Mouse (Mus musculus) small intestine, adult 2 months (tissue): ENCODE data around the gene Cp.

Source experiments
- CTCF ChIP-seq: fragments of 200-500 bp; IDR thresholded peaks from 2 replicates; pipeline ENCODE4 v1.5.1; 2012; ENCODE audit warnings: low read depth, mild to moderate bottlenecking, control low read depth, inconsistent platforms, low read length, moderate library complexity, mixed read lengths; ENCODE audit not compliant: insufficient replicate concordance, insufficient read length; ENCODE audit errors: extremely low read depth
- POLR2A ChIP-seq: fragments of 200-500 bp; IDR thresholded peaks from 2 replicates; pipeline ENCODE4 v1.6.1; 2012; ENCODE audit warnings: low read depth, mild to moderate bottlenecking, control low read depth, inconsistent platforms, low read length, moderate library complexity

DNA sequence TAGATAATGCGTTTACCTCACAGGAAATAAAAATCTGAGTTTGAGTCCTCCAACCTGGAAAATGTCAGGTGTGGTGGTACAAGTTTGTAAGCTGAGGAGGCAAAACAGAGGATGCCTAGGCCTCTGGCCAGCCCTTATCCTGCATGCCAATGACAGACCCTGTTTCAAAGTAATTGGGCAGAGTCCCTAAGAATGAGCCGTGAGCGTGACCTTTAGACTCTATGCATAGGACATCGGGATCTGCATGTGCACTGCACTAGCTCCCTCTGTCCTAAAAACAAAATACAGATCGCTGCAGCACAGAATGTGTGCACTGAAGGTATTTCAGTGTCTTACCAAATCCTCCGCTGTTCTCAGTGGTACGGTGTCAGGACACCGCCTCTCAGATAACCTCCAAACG, 53.6 kb downstream of the Cp start:
- TF ChIP-seq CTCF (no peak), POLR2A (no peak)
